Mouse (Mus musculus) liver (tissue): ENCODE data around the gene Creb3l4.
"Not testable (repeated sequence)": the region's sequence is repeated elsewhere in the genome, so short reads cannot be mapped to it uniquely, and the experiment has no call there.

Experiments used
- DNase-seq: peaks from one replicate; pipeline ENCODE4 v3.0.0-alpha.2; 2020; ENCODE audit warnings: mixed read lengths

Gene Creb3l4

DNA sequence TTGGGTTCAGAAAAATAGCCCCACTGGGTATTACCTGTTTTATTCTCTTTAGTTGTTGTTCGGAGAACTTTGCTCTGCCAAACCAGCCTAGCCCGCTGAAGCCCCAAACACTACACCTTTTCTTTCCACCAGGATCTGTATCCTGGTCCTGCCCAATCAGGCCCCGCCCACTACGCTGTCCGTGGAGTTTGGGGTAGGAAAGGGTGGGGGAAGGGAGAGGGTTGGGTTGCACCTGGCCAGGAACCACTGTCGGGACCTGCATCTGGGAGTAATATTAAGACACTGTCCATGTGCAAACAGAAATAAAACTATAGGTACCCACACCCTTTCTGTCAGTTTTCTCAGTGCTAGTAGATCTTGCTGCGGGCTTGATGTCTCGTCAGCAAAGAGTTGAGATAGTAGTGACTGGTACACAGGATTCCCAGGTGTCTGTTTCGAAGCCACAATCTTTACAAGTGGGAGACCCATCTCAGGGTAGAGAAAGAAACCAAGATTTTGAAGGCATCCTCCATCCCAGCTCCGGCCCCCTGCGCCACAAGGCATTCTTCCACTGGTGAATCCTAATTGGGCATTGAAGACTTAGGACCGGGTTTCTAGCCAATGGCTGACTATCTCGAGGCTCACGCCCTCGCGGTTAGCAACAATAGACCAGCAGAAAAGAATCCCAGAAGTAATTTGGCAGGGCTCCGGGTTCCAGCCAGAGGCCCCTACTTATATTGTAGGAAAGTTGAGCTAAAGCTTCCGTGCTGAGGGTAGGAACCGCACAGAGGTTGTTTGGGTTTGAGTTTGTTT lies at the start of gene Creb3l4:
Gene Creb3l4 (minus strand): TSS at position 529 of the 792 bp plus-strand sequence.
- DNase-seq = peak; percentile 49

DNA sequence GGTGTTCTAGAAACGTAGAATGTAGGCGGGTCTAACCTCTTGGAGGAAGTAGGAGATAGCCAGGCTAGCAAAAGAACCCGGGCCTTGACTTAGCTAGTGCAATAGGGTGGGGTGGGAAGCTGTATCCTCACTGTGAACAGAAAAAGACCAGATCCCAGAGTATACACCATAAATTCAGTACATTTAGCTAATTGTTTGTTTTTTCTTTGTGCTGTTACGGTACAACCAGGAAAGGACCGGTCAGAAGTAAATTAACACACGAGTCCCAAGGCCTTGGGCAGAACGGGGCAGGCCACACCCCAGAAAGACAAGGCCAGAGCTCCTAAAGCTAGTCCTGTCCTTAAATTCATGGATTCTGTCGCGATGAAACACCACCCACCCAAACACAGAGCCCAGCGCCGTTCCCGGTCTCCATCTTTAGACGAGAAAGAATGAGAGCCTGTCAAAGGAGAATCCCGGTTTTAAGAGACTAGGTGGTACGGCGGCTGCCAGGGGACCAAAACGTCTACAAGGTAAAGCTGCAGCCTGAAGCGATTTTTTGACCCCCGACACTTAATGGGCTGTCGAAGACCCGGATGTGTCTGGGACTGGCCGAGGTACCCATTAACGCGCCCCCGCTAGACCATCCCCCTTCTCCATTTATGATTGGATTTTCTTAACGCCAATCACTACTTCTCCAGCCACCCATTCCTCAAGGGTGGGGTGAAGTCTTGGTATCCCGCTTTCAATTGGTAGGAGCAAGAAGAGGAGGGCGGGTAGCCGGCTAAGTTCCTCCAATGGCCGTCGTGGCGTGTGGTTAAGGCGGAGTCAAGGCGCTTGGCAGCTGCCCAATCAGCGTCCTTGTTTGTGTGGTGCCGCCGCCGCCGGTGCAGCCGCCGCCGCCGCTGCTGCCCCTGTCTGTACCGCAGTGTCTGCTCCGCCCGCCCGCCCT lies 49.3 kb upstream of the Creb3l4 start, which contains the start of gene Gatad2b:
Gene Gatad2b (plus strand): TSS at position 834 of the 931 bp plus-strand sequence.
- DNase-seq = peak; percentile 98

DNA sequence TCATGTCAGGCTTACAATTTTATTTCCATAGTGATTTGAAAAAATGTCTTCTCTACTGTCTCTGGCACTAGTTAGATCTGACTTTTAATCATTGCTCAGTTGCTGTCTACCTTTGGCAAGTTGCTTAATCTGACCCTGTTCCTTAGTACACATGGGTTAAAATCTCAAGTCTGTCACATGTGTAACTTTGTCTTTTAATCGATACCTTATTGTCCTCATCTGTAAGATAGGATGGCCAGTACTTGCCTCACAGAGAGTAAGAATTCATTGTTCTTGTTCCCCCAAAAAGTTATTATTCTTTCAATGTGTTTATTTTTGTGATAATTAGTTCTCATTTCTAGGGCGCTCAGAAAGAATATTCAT lies 48.7 kb upstream of the Creb3l4 start:
- DNase-seq = no peak

DNA sequence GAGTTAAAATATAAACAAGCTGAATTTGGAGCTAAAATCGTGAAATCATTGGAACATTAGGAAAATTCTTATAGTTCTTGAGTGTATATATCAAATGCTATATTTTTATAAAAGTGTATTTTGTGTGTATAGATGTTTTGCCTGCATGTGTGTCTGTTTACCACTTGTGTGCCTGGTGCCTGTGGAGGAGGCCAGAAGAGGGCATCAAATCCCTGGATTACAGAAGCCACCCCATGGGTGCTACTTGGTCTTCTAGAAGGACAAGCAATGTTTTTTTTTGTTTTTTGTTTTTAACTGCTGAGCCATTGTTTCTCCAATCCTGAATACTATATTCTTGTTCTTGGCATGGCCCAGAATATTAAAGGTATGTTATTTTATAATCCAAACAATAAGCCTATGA lies 47.3 kb upstream of the Creb3l4 start:
- no peak for DNase-seq

DNA sequence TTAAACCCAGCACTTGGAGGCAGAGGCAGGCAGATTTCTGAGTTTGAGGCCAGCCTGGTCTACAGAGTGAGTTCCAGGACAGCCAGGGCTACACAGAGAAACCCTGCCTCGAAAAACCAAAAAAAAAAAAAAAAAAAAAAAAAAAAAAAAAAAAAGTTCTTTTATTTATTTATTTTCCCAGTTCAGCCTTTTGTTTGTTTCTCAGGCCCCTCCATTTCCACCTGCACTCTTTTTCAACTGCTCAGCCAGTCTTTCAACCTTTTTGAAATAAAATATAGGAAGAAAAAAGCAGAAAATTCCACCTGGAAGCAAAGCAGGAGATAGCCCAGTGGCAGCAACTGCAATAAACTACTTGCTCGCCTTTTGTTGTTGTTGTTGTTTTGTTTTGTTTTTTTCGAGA lies 46.1 kb upstream of the Creb3l4 start:
- DNase-seq = not testable (repeated sequence)

DNA sequence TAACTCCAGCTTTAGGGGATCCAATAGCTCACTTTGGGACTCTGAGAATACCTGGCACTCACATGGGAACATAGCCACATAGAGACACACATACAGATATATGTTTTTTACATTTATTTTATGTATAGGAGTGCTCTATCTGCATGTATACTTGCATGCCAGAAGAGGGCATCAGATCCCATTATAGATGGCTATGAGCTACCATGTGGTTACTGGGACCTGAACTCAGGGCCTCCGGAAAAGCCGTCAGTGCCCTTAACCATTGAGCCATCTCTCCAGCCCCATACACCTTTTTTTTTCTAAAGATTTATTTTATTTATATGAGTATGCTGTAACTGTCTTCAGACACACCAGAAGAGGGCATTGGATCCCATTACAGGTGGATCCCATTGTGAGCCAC lies 40.8 kb upstream of the Creb3l4 start:
- DNase-seq = no peak

DNA sequence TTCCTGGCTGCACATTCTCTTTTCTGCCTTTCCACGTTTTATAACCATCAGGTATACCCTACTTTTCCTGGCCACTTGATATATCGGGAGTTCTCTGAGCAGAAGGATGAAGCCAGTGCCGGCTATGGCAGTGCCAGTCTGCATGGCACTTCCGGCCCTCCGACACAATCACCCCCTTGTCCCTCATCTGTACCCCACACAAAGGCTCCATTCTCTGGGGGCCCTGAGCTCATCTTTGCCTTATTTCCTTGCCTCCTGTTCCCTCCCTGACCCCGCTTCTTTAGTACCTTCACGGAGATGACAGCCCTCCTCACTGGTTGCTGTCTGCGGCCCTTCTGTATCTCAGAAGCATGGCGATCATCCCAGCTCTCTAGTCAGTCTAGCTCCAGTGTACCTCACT lies 37.4 kb upstream of the Creb3l4 start:
- DNase-seq = no peak

DNA sequence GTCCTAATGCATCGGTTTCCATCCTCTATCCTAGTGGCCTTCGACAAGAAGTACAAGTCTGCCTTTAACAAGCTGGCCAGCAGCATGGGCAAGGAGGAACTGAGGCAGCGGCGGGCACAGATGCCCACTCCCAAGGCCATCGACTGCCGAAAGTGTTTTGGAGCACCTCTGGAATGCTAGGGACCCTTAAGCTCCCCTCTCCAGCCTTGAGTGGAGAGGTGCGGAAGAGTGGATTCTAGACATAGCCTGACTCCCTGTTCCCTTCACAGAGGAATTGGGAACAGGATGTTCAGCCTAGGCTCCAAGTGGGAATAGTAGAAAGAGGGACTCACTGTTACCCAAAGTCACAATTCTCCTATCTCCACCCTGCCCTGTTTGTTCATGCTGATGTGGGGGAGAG lies 36.4 kb upstream of the Creb3l4 start:
- DNase-seq = no peak

DNA sequence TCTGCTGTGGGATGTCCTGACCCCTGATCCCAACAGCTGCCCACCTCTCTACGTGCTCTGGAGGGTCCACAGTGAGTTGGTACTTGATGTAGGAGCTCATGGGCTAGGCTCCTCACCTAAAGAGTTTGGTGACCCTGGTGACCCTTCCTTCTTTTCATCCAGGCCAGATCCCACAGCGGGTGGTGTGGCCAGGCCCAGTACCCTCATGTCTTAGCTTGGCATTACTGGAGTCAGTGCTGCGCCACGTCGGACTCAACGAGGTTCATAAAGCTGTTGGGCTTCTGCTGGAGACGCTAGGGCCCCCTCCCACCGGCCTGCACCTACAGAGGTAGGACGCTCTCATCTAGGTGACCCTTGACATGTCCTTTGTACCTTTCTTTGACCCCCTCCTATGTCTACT lies 35.9 kb upstream of the Creb3l4 start:
- no peak for DNase-seq

DNA sequence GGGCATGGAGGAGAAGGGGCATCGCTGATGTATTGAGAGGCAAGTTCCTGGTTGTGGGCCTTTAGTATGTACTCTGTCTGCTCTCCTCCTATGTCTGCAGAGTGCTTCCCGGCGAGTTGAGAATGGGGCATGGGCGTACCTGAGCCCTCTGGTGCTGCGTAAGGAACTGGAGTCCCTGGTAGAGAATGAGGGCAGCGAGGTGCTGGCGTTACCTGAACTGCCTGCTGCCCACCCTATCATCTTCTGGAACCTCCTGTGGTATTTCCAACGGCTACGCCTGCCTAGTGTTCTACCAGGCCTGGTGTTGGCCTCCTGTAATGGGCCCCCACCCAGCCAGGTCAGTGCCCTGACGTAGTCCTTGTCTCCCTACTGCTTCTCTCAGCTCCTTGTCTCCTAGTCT lies 34.9 kb upstream of the Creb3l4 start:
- DNase-seq = no peak

DNA sequence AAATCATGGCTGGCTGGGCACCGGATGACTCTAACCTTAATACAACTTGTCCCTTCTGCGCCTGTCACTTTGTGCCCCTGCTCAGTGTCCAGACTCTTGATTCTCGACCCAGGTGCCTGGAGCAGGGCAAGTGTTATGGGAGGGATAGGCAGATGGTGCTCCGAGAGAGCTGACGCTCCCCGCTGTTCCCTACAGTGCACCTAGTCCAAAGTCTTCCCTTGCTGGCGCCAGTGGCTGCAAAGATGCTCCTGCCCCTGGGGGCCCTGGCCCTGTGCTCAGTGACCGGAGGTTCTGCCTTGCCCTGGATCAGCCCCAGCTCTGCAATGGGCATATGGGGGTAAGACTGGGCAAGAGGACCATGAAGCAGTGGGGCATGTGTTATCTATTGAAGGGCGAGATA lies 34.5 kb upstream of the Creb3l4 start:
- no peak for DNase-seq

DNA sequence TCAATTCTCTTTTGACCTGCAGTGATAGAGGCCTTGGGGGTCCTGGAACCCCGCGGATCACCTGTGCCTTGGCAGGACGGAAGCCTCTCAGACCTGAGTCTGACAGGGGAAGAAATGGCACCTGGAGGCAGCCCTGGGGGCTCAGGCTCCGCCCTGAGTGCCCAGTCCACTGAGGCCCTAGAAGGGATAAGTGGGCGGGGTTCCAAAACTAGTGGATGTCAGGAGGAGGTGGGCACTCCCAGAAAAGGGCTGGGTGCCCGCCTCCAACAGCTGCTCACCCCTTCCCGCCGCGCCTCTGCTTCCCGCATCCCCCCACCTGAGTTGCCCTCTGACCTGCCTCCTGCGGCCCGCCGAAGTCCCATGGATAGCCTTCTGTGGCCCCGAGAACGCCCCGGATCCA lies 33.5 kb upstream of the Creb3l4 start:
- no peak for DNase-seq

DNA sequence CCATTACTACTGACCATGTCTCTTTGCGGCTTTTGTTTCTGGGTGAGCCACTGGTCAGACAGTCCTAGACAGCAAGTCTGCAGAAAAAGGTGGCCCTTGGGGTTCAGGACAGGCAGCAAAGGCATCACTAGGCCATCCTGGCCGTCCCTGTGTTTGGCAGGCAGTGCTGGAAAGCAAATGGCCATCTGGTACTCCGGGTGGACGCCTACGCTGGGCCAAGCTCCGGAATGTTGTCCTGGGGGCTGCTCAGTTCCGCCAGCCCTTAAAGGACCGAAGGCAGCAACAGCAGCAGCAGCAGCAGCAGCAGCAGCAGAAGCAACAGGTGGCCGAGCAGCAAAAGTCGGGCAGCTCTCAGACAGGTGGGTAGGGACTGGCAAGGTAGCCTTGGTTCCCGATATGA lies 32.0 kb upstream of the Creb3l4 start:
- DNase-seq = no peak

DNA sequence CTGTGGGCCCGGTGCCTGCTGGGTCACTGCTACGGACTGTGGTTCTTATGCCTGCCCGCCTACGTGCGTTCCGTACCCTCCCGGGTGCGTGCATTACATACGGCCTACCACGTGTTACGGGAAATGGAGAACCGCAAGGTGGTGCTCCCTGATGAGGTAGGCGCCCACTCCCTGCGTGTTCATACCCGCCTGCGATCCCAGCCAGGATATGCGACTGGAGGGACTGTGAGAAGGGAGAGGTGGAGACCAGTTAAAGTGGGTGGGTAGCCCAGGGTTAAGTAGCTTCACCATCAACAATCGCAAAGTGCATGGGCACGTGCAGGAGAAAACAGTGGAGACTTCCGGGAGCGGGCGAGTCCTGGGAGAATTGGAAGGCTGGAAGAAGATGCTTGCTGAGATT lies 30.5 kb upstream of the Creb3l4 start:
- DNase-seq = no peak

DNA sequence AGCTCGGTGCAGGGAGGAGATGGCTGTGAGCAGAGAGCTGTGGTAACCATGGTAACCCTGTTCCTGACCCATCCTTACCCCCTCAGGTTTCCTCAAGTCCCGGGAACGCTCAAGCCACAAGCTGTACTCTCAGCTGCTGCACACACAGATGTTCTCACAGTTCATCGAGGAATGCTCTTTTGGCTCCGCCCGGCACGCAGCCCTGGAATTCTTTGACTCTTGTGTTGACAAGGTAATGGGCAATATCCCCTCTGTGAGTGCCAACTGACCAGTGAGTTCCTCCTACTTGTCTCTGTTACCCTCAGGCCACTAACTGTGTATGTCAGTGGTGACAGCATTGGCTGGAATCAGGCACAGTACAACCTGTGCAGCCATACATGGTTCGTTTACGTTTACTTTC lies 28.9 kb upstream of the Creb3l4 start:
- no peak for DNase-seq

DNA sequence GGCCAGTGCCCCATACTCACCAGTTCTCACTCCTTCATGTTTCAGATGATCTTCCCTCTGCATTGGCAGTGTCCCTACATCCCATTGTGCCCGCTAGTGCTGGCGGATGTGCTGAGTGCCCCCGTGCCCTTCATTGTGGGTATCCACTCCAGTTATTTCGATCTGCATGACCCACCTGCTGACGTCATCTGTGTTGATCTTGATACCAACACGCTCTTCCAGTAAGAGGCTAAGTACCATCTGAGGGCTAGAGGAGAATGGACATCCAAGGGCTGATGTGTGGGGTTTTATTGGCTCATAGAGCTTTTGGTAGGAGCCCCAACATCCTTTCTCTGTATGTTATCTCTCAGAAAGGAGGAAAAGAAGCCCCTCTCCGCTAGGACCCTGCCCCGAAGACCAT lies 27.5 kb upstream of the Creb3l4 start:
- DNase-seq = no peak

DNA sequence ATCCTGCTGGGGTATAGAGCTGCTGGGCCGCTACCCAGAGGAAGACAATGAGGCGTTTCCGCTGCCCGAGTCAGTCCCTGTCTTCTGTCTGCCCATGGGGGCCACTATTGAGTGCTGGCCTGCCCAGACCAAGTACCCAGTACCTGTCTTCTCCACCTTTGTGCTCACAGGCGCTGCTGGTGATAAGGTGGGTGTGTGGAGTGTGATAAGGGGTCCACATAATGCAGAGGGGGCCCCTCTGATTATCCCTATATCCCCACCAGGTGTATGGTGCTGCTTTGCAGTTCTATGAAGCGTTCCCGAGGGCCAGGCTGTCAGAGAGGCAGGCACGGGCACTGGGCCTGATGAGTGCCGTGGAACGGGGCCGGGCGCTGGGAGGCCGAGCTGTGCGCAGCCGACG lies 25.7 kb upstream of the Creb3l4 start:
- no peak for DNase-seq

DNA sequence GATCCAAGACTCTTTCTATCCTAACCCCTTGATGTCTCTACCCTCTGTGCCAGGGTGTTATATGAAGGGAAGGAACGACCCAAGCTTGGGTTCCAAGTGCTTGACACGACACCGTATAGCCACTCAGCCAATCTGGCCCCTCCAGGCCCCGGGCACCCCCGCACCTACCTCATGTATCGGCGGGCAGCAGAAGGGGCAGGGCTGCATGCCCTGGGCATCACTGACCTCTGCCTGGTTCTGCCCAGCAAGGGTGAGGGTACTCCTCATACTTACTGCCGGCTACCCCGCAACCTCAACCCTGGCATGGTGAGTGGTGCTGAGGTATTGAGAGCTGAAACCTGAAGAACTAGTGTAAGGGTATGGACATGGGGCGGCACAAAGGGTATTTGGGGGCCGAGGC lies 24.9 kb upstream of the Creb3l4 start:
- no peak for DNase-seq

DNA sequence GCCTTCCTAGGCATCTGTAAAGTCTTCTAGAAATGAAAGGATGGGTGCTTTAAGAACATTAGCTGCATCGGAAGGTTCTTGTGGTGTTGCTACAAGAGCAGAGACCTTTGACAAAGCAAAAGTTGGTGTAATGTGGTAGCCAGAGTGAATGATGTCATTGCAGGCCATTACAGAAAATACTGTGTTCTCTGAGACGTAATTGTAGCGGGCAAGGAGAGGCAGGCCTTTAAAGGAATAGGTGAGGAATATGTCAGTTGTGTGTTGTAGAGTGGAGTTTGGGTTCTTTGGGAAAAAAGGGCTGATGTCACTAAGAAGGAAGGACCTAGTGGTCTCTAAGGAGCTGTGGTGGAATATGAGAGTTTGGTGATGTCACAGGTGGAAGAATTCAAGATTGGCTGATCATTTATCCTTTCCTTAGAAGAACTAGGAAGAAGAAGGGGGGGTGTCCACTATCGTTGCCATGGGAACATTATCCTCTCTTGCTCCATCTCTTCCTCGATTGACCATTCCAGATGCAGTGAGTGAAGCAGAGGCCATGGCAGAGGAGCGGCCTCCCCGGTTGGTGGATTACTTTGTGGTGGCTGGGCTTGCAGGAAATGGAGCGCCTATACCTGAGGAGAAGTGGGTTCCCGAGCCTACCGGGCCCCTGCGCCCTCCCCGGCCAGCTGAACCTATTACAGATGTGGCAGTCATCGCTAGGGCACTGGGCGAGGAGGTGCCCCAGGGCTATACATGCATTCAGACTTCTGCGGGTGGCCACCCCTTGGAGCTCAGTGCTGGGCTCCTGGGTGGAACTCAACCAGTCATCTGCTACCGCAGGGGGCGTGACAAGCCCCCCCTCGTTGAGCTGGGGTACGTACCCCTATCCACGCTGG lies 23.8 kb upstream of the Creb3l4 start:
- no peak for DNase-seq

DNA sequence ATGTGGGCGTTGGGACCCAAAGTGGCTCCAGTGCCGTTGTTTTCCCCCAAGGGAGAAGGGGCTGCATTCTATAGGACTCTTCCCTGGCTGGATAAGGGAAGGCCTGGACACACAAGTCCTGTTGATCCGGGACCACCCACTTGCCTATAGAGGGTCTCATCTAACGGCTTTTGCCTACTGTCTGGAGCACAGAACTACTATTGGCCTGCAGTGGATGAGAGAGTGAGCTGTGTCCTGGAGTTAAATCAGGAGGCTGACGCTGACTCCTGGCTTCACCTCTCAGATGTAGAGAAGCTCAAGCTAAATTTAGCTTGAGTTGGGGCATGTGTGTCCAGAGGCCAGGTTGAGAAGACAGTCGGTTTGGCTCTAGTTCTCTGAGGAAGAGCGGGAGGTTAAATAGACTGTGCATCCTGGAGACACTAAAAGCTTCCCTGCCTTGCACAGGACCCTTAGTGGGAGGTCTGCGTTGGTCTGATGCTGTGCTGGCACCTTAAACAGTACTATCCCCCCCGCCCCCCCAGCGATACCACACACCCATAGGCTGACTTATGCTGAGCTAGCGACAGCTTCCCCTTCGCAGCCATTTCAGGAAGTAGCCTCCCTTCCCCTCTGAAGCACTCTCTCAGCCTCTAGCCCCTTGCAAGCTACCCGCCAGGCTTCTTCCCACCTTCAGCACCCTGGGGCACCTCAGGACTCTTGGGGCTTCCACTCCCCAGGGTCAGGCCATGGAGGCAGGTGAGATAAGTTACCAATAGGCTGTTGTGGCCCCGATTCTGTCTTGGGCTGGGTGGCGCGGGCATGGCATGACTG lies 22.8 kb upstream of the Creb3l4 start:
- DNase-seq = peak; percentile 31

DNA sequence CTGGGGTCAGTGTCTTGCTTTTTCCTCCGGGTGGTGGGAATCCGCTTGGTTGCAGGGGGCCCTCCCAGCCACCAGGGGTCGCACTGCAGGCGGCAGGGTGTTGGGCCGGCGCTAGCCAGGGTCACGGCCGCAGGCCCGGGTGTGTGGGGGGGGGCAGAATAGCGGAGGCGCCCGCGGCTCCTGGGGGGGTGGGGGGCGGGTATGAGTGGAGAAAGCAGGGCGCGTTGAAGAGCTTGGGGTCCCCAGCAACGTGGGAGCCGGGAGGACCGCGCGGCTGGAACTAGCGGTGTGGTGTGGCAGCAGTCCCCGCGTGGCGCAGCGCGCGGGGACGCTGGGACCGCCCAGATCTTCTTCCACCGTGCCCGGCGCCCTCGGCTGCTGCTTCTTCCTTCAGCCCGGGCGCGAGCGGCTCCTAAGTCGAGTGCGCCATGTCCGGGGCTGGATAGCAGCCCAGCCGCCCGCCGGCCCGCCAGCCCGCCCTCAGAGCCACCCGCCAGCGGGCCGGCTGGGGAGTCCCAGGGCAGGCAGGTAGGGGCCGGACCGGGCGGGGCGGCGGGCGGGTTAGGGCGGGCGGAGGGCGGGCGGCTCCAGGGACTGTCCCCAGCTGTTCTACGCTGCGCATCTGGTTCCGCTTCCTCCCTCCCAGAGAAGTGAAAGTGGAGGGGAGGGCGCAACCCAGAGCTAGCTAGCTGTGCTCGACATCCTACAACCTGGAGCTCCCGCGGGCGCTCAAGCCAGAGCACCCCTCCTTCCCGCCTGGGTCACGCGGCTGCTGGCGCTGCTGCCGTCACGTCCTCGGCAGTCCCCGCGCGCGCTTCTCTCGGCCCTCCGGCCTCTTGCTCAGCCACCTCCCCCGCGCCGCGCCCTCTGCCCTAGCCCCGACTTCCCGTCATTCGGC lies 22.0 kb upstream of the Creb3l4 start, which contains the start of gene Dennd4b:
Gene Dennd4b (plus strand): TSS at position 152 of the 898 bp plus-strand sequence.
- peak; percentile 90 for DNase-seq
